In genomic region chr16:14939994-14940715, GRCm38 (mm10) we compare ENCODE assay signal across 11 mouse cellular contexts. TPM values are rescaled to one million over a fixed set of nuclear protein-coding genes. Genes with fewer than 3 reads are reported as not detected.
A peak's percentile ranks its signal among the peaks of the same experiment; 100 is the strongest.
DNase-seq lines count a peak whose midpoint lies in the region; ATAC-seq and TF ChIP-seq lines count a peak whose summit lies in the region.
"Had no signal": no experiment of that assay in that cellular context is flagged by ENCODE, and none has a peak within 500 bp of the region (broad histone marks: within the 10 kb centered on the region; RNA-seq: fewer than 3 reads in every experiment).

No protein-coding gene starts in this region.

- no peaks in the 10 kb centered on the region for H3K9me3 ChIP-seq in intestine, embryonic 14.5 days (ENCODE audit: control insufficient read depth, low read length)
- H3K9me3 ChIP-seq in intestine, embryonic 15.5 days: no peaks in the 10 kb centered on the region
- H3K9me3 ChIP-seq in limb, embryonic 14.5 days (ENCODE audit: control insufficient read depth, low read length): no peaks in the 10 kb centered on the region

- no peak overlapping the region for H3K4me3 ChIP-seq in intestine, embryonic 14.5 days (ENCODE audit: low read depth, low read length)
- H3K4me3 ChIP-seq in intestine, embryonic 15.5 days (replicated peaks): no peak overlapping the region
- no peak overlapping the region for H3K4me3 ChIP-seq in limb, embryonic 14.5 days (replicated peaks; ENCODE audit: low read length)
- no peak overlapping the region for H3K4me3 ChIP-seq in small intestine, adult 2 months (ENCODE audit: low read depth, low read length)
- H3K4me3 ChIP-seq: myocyte had no signal

- 38% methylated on average over 1 of the region's 1 CpGs for WGBS in intestine, embryonic 14.5 days
- WGBS in intestine, embryonic 15.5 days: 52% methylated on average over 1 of the region's 1 CpGs
- WGBS in limb, embryonic 14.5 days: 52% methylated on average over 1 of the region's 1 CpGs
- WGBS in small intestine, adult 2 months: 55% methylated on average over 1 of the region's 1 CpGs

- ATAC-seq in intestine, embryonic 14.5 days (replicated peaks; ENCODE audit: low FRiP score, low TSS enrichment, low read depth): no peak
- no peak for ATAC-seq in intestine, embryonic 15.5 days
- peak; percentile 6; the same call in 1 of the 2 replicates for ATAC-seq in limb, embryonic 14.5 days (ENCODE audit: low FRiP score, low read depth)

- no peak overlapping the region for H3K9ac ChIP-seq in intestine, embryonic 14.5 days (ENCODE audit: low read length)
- no peak overlapping the region for H3K9ac ChIP-seq in intestine, embryonic 15.5 days
- no peak overlapping the region for H3K9ac ChIP-seq in limb, embryonic 14.5 days (ENCODE audit: low read depth, low read length, severe bottlenecking)

- no peak for TF ChIP-seq POLR2A in limb, embryonic 14.5 days (IDR thresholded peaks at IDR 0.05; ENCODE audit: borderline replicate concordance, extremely low read depth, insufficient read depth, insufficient read length)
- TF ChIP-seq POLR2A in small intestine, adult 2 months (IDR thresholded peaks at IDR 0.05; ENCODE audit: low read depth, low read length): no peak

- H3K27me3 ChIP-seq in intestine, embryonic 14.5 days (replicated peaks; ENCODE audit: control insufficient read depth, insufficient read depth, low read length): no peaks in the 10 kb centered on the region
- H3K27me3 ChIP-seq in intestine, embryonic 15.5 days (replicated peaks): no peaks in the 10 kb centered on the region
- H3K27me3 ChIP-seq in limb, embryonic 14.5 days (ENCODE audit: control insufficient read depth, insufficient read depth, low read length): no peaks in the 10 kb centered on the region
- H3K27me3 ChIP-seq in small intestine, adult 2 months (ENCODE audit: control insufficient read depth, insufficient read depth, low read length): no peaks in the 10 kb centered on the region

- H3K27ac ChIP-seq in intestine, embryonic 14.5 days (ENCODE audit: low read depth): 0 out of 2 replicates have a peak overlapping the region, but pooled peaks have one; percentile 74
- no peak overlapping the region for H3K27ac ChIP-seq in intestine, embryonic 15.5 days
- H3K27ac ChIP-seq in limb, embryonic 14.5 days (replicated peaks; ENCODE audit: low read depth, low read length): peak overlapping the region; percentile 68
- peak overlapping the region; percentile 16; the same call in 1 of the 2 replicates for H3K27ac ChIP-seq in small intestine, adult 2 months (ENCODE audit: insufficient read depth, low read depth, low read length)

- TF ChIP-seq CTCF in small intestine, adult 2 months (IDR thresholded peaks at IDR 0.05; ENCODE audit: extremely low read depth, insufficient read length, insufficient replicate concordance, low read depth, low read length): no peak

- no peaks in the 10 kb centered on the region for H3K36me3 ChIP-seq in intestine, embryonic 14.5 days (ENCODE audit: control insufficient read depth, insufficient read depth, low read length)
- H3K36me3 ChIP-seq in intestine, embryonic 15.5 days: no peaks in the 10 kb centered on the region
- H3K36me3 ChIP-seq in limb, embryonic 14.5 days (ENCODE audit: control insufficient read depth, insufficient read depth, low read length): no peaks in the 10 kb centered on the region
- no peaks in the 10 kb centered on the region for H3K36me3 ChIP-seq in small intestine, adult 2 months (ENCODE audit: control insufficient read depth, insufficient read depth, low read length)

- DNase-seq in intestine, embryonic 14.5 days (ENCODE audit: low spot score): no peak
- peak; percentile 22 to 52 for DNase-seq in heart, adult 9 months (ENCODE audit: low spot score in 2 of 2)
- peak; percentile 19 for DNase-seq in limb, embryonic 14.5 days (ENCODE audit: low spot score)
- no peak for DNase-seq in cerebellum, adult 9-10 months
- no peak for DNase-seq in layer of hippocampus, adult 18-20 months (ENCODE audit: low spot score in 2 of 2)
- no peak for DNase-seq in left cerebral cortex, postnatal 36 days (ENCODE audit: low spot score in 2 of 2)
- DNase-seq: layer of hippocampus, postnatal 36 days; spleen, adult 18-20 months had no signal

- no peak overlapping the region for H3K4me2 ChIP-seq in intestine, embryonic 14.5 days (ENCODE audit: low read length)
- H3K4me2 ChIP-seq in intestine, embryonic 15.5 days (replicated peaks): no peak overlapping the region
- H3K4me2 ChIP-seq in limb, embryonic 14.5 days (replicated peaks; ENCODE audit: low read depth, low read length, severe bottlenecking): no peak overlapping the region

- H3K4me1 ChIP-seq in intestine, embryonic 14.5 days (replicated peaks; ENCODE audit: control insufficient read depth, insufficient read depth, low read length): peaks cover 7% of the 10 kb centered on the region; the same call in 1 of the 2 replicates
- H3K4me1 ChIP-seq in intestine, embryonic 15.5 days (replicated peaks): no peaks in the 10 kb centered on the region
- peaks cover 18% of the 10 kb centered on the region; the same call in 1 of the 2 replicates for H3K4me1 ChIP-seq in limb, embryonic 14.5 days (ENCODE audit: control insufficient read depth, insufficient read depth, low read length)
- H3K4me1 ChIP-seq in small intestine, adult 2 months (ENCODE audit: control insufficient read depth, insufficient read depth, insufficient read length, low read length): no peaks in the 10 kb centered on the region

- intact Hi-C loops in left cerebral cortex, postnatal 36 days (cut with DNase I): no loop called here

RNA-seq across cellular contexts. Expression of gene Efcab1, which starts 33.7 kb away (rescaled TPM):
- 9.0 and 9.9 TPM in 2 replicates for polyA plus RNA-seq in intestine, embryonic 14.5 days (2014; fragmentation: Nextera tagmentation; extraction: Ambion mirVana)
- 4.6 and 7.0 TPM in 2 replicates for polyA plus RNA-seq in intestine, embryonic 15.5 days (2015; fragmentation: Nextera tagmentation; extraction: Ambion mirVana)
- 8.1 and 8.3 TPM in 2 replicates for polyA plus RNA-seq in limb, embryonic 14.5 days (2012; rRNA removed)
- polyA plus RNA-seq in limb, embryonic 14.5 days (2014; fragmentation: Nextera tagmentation; extraction: Ambion mirVana): 12.6 and 12.9 TPM in 2 replicates
- polyA plus RNA-seq in small intestine, adult 2 months (2012; rRNA removed): not detected in 2 replicates
- 1 to 10 TPM; 6.0 to 7.0 TPM for total RNA-seq in layer of hippocampus, adult 18-20 months (2021)
- total RNA-seq in left cerebral cortex, postnatal 36 days (2021): 1 to 10 TPM; 4.2 to 6.3 TPM
- polyA plus RNA-seq: myocyte had no signal

Comparison
In these comparisons a context has a peak if more than half of its experiments do, and no peak if none do; other contexts are left out.
1. DNase-seq: peak in heart, adult 9 months (2 of 2) and limb, embryonic 14.5 days (single experiment); none in intestine, embryonic 14.5 days (single experiment), cerebellum, adult 9-10 months (single experiment), layer of hippocampus, adult 18-20 months (0 of 2) and left cerebral cortex, postnatal 36 days (0 of 2).